Mouse (Mus musculus): ENCODE results near the gene Mup14. TPM values are rescaled to one million over a fixed set of nuclear protein-coding genes. Genes with fewer than 3 reads are reported as not detected.
"Not testable (repeated sequence)": the region's sequence is repeated elsewhere in the genome, so short reads cannot be mapped to it uniquely, and the experiment has no call there.

Gene Mup14
- polyA plus RNA-seq (2014; fragmentation: Nextera tagmentation; extraction: Ambion mirVana), result not detected in 2 replicates

- WGBS, result 90% methylated on average over 4 of the region's 6 CpGs
- DNase-seq (ENCODE audit: low spot score), result not testable (repeated sequence)
Observed at GRCm38 (mm10) chr4:61303900-61304299, at the start of gene Mup14. Gene Mup14, minus strand, starts transcription at chr4:61304000.

DNA sequence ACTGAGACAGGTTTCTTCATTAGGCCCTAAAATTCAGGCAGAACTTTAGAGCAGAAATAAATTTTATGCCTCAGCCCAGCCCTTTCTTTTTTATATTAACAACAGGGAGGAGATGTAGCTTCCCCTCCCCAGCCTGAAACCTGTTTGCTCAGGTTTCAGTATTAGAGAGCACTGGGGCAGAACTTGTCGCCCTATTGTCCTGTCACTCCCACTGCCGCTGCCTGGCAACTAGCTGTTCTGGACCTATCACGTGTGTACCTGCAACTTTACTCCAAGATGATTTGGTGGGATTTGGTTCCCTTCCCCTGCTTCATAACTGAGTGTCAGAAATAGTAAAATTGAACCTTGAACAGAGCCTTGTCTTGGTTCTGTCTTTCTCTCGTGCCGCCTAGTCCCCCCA lies 34.3 kb upstream of the Mup14 start:
- not testable (repeated sequence) for H3K9me3 ChIP-seq (ENCODE audit: control insufficient read depth, low read length); H3K4me2 ChIP-seq (ENCODE audit: low read depth, severe bottlenecking); H3K9ac ChIP-seq (ENCODE audit: low read length); H3K27ac ChIP-seq (replicated peaks; ENCODE audit: low read depth, low read length); DNase-seq (ENCODE audit: low spot score); H3K27me3 ChIP-seq (ENCODE audit: control insufficient read depth, insufficient read depth, low read length); ATAC-seq (ENCODE audit: insufficient number of reproducible peaks, low FRiP score, low TSS enrichment, low read depth); H3K4me1 ChIP-seq (ENCODE audit: control insufficient read depth, insufficient read depth, low read length); H3K4me3 ChIP-seq (ENCODE audit: low read depth, low read length); H3K36me3 ChIP-seq (ENCODE audit: control insufficient read depth, insufficient read depth, low read length)
- WGBS, result 81% methylated on average over 3 of the region's 5 CpGs

More at GRCm38 (mm10) chr4:61303900-61304299, at the start of gene Mup14:
- ATAC-seq (ENCODE audit: insufficient number of reproducible peaks, low FRiP score, low TSS enrichment, low read depth); H3K36me3 ChIP-seq (ENCODE audit: control insufficient read depth, insufficient read depth, low read length); H3K4me2 ChIP-seq (ENCODE audit: low read depth, severe bottlenecking); H3K4me3 ChIP-seq (ENCODE audit: low read depth, low read length); H3K27ac ChIP-seq (replicated peaks; ENCODE audit: low read depth, low read length); H3K9ac ChIP-seq (ENCODE audit: low read length); H3K9me3 ChIP-seq (ENCODE audit: control insufficient read depth, low read length); H3K27me3 ChIP-seq (ENCODE audit: control insufficient read depth, insufficient read depth, low read length); H3K4me1 ChIP-seq (ENCODE audit: control insufficient read depth, insufficient read depth, low read length): not testable (repeated sequence)

Other genes starting within 250 kb of the Mup14 start
- not detected in 2 replicates for gene Mup13, start 75.7 kb downstream of the Mup14 start, polyA plus RNA-seq (2014; fragmentation: Nextera tagmentation; extraction: Ambion mirVana)
- not detected in 2 replicates for gene Mup15, start 135.7 kb upstream of the Mup14 start, polyA plus RNA-seq (2014; fragmentation: Nextera tagmentation; extraction: Ambion mirVana)
- not detected in 2 replicates for gene Mup16, start 215.5 kb upstream of the Mup14 start, polyA plus RNA-seq (2014; fragmentation: Nextera tagmentation; extraction: Ambion mirVana)

Measured in limb, embryonic 11.5 days (tissue).